Mouse (Mus musculus) embryo, embryonic 11.5 days (tissue): ENCODE data around the gene Mobp.
"Not testable (repeated sequence)": the region's sequence is repeated elsewhere in the genome, so short reads cannot be mapped to it uniquely, and the experiment has no call there.

Source experiments
- DNase-seq: peaks from one replicate; pipeline ENCODE4 v3.0.0-alpha.2; 2012; ENCODE audit warnings: low read depth, low spot score

Gene Mobp

DNA sequence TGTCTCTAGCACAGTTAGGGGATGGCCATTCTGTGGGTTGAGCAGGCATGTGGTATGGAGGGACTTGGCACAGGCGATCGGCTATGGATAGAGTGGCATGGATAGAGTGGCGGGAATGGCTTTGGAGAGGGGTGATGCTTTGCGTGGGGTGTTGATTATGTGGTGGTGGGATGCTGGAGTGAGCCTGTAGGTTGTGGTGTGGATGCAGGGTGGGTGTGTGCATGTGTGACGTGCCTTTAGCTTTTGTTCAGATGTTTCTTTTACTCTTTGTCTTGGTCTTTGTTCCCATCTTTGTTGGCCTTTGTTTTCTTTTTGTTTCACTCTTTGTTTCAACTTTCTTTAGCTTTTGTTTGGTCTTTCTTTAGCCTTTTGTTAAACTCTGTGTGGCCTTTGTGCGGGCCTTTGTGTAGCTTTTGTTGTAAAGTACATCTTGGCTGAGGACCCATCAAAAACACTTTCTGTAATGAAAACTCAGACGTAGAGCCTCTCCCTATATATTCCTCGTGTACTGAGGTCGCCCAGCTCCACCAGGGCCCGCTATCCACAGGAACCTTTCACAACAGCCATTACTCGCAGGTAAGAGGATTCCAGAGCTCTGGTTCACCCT is at the start of gene Mobp:
Gene Mobp, plus strand, starts transcription at position 486 of the 607 bp plus-strand sequence.
- no peak for DNase-seq

DNA sequence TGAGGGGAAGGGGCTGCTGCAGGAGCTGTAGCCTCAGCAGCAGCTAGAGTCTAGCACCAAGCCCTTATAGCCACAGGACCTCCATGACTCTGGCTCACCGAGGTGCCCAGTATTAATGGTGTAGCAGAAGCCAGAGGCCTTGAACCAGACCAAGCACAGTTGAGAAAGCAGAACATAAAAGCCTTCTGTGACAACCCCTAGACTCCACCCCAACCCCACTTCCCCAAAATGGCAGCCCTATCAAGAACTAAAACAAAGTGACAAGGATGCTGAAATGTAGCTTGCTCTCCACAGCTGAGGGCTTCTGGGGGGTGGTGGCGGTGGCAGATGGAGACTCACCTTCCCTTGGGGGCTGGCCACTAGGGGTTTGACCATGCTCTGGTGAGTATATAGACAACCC is 48.3 kb upstream of the Mobp start:
- no peak for DNase-seq

DNA sequence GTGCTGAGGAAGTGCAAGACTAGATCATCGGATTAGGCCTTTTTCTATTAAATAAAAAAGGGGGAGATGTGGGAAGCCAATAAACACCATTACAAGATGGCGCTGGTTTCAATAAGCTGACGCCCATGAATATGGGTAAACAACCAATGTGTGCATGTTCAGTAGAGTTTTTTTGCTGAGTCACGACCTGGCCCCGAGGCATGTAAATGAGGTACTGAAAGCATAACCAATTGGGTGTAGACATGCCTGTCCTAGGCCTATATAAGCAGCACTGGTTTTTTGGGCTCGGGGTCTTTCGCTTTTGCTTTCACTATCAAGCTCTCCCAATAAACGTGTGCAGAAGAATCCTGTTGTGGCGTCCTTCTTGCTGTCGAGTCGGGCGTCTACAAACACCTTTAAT is 40.6 kb upstream of the Mobp start:
- DNase-seq: not testable (repeated sequence)

DNA sequence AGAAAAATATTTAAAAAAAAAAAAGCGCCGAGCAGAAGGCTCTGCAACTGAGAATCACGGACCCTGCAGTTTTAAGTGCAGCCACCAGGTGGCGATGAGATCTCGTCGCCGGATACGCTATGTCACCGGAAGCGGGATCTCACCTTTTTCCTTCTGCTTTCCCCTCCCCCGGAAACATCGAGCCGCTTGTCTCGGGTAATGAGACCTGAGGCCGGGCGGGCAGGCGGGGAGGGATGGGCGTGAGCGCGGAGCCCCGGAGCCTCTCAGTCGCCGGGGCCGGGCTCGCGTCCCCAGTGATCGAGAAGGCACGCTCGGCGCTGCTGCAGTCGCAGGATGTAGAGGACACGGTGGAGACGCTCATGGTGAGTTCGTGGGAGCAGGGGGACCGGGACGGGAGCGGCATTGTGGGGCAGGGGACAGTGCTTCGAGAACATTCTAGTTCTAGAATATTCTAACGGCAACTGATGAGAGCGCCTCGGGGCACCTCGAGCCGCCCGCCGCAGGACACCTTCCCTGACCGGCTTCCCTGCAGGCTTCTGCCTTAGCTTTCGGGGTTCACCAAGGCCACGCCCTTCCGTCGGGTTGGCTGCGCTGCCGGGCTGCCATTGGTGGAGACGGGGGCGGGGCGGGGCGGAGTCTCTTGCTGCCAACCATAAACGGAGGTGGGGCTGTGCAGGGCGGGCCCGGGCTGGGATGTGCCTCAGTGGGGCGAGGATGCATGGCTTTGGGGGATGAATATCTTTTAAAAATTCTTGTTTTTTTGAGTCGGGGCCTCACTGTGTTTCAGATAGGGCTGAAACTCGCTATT is 39.1 kb upstream of the Mobp start, which contains the start of gene Slc25a38:
Gene Slc25a38, plus strand, starts transcription at position 164 of the 808 bp plus-strand sequence.
- DNase-seq: peak; percentile 87

DNA sequence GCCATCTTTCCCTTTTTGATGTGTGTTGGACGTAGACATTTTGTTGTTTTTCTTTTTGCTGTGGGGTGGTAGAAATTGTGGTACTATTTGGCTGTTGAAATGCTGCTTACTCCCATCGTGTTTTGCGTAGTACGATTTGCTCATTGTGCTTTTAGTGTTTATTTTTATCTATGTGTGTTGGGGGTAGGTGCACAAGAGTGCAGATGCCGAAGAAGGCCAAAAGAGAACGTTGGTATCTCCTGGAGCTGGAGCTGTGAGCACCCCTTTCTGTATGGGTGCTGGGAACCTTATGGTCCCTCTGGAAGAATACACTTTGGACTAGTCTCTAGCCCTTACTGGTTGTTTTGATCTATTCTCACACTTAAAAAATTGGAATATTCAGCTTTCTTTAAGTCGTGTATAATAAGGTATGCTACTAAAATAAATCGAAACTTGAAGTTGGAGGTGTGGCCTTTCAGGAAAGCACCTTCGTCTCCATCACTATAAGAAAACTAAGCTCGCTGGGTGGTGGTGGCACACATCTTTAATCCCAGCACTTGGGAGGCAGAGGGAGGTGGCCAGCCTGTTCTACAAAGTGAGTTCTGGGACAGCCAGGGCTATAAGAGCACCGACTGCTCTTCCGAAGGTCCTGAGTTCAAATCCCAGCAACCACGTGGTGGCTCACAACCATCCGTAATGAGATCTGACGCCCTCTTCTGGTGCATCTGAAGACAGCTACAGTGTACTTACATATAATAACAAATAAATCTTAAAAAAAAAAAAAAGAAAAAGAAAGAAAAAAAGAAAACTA is 38.2 kb upstream of the Mobp start:
- no peak for DNase-seq

DNA sequence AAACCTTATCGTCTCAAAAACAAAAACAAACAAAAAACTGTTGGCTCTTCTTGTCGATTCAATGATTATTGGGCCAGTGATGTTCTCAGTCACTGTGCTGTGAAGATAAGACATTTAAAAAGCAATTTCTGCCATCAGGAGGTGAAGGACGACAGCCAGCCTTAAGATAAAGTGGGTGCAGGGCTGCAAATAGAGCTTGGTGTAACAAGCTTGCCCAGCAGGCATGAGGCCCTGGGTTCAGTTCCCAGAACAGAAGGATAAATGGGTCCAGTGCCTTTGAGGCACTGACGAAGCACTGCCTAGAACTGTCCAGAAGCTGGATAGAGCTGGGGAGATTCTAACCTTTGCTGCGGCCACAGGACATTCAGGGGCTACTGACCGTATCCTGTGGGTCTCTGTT is 37.0 kb upstream of the Mobp start:
- no peak for DNase-seq

DNA sequence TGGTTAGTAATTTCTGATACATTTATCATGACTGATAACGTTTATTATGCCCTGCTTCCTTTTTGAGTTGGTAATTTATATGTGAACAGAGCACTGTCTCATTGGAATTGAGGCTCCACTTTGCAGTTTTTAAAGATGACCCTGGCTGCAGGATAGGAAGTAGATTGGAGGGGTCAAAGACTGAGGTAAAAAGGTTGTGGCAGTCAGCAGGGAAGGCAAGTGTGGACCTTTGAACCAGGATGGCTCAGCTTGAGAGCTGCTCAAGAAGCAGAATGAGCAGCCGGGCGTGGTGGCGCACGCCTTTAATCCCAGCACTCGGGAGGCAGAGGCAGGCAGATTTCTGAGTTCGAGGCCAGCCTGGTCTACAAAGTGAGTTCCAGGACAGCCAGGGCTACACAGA is 36.1 kb upstream of the Mobp start:
- no peak for DNase-seq

DNA sequence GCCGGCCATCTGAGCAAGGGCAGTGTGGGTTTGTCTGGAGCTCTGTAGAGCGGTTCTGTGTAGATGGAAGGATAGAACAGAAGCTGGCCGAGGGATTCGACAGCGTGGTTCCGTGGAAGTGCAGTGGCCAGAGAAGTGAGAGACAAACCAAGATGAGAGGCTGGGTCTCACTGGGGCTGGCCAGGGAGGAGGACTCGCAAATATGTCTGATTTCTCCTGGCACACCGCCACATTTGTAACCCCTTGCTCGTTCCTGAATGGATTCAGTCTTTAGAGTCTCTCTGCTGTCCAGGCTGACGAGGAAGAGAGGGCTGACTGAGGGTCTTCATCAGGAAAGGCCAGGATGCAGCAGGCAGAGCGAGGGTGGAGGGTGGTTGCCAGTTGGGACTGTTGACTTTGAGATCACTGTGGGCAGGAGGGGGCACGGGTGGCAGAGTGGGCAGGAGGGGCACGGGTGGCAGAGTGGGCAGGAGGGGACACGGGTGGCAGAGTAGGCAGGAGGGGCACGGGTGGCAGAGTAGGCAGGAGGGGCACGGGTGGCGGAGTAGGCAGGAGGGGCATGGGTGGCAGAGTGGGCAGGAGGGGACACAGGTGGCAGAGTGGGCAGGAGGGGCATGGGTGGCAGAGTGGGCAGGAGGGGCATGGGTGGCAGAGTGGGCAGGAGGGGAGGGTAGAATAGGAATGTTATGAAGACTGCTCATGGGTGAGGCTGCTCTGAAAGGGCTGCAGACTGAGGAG is 35.3 kb upstream of the Mobp start:
- DNase-seq: no peak

DNA sequence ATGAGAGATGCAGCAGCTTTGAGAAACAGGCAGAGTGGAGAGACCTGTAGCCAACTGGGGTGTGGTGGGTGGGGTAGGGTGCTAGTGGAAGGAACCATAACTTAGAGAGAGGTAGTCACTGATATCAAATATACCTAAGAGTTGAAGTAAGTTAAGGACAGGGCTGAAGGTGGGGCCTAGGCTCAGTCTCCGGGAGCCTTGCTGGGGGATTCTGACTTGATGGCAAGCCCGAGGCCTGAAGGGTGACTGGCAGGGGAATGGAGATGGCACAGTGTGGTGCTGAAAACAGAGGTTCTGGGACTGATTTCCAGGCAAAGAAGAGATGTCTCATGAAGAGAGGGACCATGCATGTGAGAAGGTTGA is 34.7 kb upstream of the Mobp start:
- DNase-seq: no peak

DNA sequence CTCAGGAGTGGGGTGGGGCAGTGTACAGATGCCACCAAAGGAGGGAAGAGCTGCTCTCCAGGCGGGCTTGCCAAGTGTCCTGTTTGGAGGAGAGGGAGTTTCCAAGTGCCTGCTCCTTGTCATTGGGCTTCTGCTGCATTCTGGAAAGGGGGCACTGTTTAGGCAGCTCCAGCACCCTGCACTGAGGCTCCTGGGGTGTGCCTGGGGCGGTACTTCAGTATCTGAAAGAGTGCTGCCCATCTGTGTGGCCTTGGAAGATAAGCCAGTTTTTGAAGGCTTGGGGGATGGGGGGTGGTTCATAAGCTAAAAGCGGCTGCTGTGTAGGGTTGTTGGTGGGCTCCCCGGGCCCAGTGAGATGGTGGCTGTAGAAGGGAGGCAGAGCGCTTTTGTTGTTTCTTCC is 33.9 kb upstream of the Mobp start:
- DNase-seq: no peak

DNA sequence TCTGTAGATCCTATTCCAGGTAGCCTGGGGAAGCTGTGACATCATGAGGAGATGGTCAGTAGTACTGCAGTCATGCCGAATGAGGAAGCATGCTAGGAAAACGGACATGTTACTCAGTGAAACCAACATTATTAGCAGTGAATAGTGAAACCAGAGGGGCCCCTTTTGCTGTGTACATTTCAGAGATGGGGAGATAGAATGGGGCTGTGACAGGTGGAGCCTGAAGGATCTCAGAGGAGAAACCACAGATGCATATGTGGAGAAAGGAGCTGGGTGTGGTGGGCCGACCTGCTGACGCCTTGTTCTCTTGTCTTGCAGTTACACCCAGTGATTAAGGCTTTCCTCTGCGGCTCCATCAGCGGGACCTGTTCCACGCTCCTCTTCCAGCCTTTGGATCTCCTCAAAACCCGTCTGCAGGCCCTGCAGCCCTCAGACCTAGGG is 33.3 kb upstream of the Mobp start:
- DNase-seq: no peak

DNA sequence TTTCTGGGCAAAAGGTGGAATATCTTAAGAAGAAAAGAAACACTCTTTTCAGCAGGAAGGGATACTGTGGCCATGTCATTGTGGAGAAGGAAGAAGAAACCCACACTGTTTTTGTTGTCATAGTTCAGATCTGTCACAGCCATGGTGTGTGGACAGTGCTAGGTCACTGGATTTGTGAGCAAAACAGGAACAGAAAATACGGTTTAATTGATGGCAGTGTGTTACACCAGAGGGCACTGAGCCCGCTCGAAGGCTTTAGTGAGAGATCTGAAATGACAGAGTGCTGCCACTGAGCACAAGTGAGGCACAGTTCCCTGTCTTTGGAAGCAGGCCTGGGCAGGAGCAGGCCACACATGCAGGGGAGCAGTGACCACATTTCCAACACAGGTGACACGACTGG is 31.3 kb upstream of the Mobp start:
- no peak for DNase-seq

DNA sequence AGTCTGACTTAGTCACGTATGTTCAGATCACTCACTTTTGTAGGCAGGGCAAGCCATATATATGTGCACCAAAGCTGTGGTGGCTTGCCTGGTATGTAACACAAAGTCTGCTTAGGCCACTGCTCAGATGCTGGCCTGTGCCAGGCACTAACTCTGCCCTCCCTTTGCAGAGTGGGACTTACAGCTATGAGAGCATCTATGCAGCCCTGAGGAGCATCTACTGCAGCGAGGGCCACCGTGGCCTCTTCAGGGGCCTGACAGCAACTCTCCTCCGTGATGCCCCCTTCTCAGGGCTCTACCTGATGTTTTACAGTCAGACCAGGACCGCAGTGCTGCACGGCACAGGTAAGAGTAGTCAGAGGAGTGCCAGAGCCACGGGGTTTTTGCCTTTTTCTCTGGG is 29.0 kb upstream of the Mobp start:
- DNase-seq: no peak

DNA sequence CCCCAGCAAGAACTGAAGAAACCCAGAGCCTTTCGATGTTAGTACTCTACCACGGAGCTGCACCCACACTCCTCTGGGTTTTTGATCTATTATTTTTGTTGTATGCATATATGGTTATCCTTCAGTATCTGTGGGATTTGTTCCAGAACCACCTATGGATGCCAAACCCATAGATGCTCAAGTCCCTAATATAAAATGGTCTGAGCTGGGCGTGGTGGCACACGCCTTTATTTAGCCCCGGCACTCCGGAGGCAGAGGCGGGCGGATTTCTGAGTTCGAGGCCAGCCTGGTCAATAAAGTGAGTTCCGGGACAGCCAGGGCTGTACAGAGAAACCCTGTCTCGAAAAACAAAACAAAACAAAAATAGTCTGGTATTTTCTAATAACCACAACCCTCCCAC is 22.6 kb upstream of the Mobp start:
- no peak for DNase-seq

DNA sequence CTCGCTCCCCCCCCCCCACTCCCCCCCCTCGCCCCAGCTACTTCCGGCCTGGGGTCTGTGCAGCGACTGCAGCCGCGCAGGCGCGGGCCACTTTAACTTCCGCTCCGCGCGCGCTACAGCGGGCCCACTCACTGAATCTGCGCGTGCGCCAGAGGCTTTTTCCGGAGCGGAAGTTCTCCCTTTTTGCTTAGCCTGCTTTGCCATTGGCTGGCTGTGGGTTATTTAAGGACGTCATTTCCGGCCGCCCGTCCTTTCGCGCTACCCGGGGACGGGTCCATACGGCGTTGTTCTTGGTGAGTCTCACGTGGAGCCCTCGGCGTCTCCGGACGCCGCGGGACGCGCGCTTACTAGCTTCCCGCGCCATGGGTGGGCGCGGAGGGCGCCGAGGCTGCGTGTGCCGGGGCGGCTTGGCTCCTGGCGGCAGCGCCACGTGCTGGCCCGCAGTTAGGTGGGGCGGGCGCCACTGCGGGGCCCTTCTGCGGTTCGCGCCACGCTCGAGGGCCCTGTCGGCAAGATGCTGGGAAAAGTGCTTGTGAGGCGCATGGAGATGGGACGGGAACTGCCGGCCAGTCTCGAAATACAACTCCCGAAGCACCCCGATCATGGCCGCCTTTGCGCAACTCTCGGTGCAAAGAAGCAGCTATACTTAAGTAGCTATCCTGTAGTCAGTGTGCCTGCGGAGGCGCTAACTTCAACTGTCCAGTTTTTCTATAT is 21.8 kb upstream of the Mobp start, which contains the start of gene Rpsa:
Gene Rpsa, plus strand, starts transcription at position 152 of the 714 bp plus-strand sequence.
- peak; percentile 97 for DNase-seq

DNA sequence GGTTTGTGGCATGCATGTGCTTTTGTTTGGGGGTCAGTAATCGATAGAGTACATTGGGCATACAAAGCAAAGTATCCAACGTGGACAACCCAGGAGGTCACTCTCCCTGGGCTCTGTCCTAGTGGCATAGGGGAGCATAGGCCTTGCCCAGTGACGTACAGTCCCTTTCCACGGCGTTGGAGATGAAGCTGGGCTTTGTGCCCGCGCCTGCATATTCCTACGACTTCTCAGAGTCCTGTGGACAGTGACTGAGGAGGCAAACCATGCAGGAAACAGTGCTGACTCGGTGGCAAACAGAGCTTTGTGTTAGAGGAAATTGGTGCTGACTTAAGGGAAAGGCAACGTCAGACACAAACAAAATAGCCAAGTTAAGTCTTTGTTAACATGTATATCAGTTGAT is 20.2 kb upstream of the Mobp start:
- no peak for DNase-seq

DNA sequence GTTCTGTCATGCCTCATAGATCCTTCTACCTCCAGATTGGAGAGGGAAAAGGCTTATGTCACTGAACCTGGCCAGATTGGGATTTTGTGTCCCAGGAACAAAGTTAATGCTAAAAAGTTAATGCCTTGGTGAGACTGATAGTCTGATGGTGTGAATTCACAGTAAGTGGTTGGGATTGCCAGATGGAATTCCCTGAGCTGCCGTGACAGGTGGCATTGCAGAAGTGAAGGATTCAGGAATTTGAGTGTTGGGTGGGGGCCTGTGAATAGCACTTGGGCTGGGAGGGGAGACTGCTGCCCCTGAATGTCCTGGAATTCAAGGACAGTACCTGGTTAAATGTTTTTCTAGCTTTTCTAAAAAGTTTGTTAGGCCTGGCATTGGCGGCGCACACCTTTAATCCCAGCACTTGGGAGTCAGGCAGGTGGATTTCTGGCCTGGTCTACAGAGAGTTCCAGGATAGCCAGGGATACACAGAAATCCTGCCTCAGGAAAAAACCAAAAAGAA is 17.7 kb upstream of the Mobp start:
- DNase-seq: no peak

DNA sequence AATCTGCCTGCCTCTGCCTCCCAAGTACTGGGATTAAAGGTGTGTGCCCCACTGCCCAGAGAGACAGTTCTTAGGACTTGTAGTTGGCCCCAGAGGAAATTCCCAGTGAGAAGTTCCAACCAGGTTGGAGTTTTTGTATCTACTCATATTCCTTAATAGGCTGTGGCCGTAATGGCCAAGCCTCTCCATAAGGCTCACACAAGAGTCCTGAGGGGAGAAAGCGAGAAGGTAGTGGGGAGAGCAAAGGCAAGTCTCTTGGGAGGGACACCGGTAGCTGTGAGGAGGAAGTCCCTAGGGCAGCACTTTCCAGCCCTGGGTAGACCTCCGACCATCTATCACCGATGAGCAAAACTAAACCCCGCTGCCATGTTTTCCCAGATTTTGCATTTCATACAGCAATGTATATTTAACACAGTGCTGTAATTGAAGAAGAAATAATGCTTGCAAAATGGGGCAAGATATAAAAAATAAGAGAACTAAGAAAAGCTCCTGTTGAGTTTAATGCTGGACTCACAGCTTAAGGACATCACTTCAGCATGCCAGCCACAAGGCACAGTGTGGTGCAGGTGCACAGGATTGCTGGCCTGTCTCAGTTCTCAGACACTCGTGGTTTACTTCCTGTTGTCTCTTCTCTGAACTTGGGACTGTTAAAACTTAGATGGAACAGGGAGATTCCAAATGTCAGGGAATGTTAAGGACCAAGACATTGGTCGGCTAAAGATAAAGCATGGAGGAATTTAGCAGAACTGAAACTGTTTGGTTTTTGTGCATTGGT is 16.3 kb upstream of the Mobp start:
- no peak for DNase-seq

DNA sequence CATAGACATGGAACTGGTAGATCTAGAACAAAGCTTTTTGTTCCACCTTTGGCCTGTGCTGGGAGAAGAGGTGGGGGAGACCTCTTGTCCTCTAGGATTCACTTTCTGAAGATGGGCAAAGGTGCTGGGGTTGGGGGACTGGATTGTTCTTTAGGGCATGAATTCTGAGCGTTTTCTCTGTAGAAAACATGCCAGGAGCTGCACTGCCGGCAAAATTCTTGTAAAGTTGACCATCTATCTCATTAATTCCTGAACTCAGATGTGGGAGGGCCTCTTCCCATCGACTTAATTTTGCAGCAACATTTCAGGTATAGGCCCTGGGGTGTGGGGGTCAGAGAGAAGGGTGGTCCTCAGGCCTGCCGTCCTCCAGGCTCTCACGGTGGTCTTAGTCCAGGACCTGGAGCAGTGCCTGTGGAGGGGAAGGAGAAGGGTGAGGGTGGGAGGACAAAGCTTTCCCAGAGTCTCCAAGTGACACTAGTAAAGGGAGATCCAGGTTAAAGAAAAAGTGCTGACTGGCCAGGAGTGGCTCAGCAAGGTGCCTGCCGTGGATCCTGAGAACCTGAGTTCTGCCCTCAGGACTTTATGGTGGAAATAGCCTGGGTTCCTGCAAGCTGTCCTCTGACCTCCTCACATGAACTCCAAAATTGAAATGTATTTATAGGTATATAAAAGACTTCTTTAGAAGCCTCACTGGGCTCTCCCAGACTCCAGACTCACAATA is 15.6 kb upstream of the Mobp start:
- DNase-seq: no peak
